Mouse (Mus musculus) C2C12 (cell line): ENCODE measurements around the gene Ss18l2.

ENCODE experiments used
- CTCF ChIP-seq: IDR thresholded peaks from one replicate; pipeline ENCODE4 v1.5.1; 2011; ENCODE audit not compliant: control insufficient read depth, insufficient read depth, insufficient read length
- FOSL1 ChIP-seq: IDR thresholded peaks from one replicate; pipeline ENCODE4 v1.8.0; 2011; ENCODE audit warnings: mild to moderate bottlenecking, low read length; ENCODE audit not compliant: poor library complexity, insufficient read depth, severe bottlenecking

GRCm38 (mm10) chr9:121707801-121708200 is 2.3 kb upstream of the Ss18l2 start:
- TF ChIP-seq FOSL1 (no peak), CTCF (no peak)
